Mouse (Mus musculus): ENCODE data around the gene Brd1. TPM values are rescaled to one million over a fixed set of nuclear protein-coding genes. Genes with fewer than 3 reads are reported as not detected.

Gene Brd1
- polyA plus RNA-seq, 1 experiment from 2014 or later = 23.9 TPM

DNA sequence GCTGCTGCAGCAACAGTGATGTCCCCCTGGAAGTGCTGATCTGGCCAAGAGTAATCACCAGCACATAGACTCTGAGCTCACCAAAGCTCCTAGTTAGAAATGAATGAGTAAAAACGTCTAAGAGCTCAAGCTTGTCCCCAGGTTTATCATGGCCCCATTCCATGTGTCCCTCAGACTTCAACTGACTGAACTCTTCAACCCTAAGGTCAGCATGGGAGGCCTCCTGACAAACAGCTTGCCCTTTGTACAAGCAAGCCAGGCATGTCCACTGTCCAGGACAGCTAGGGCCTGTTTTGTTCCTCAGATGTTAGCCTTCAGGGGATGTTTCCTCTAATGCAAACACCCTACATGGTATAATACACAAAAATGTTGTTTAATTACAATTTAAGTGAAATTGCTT, 29.7 kb downstream of the Brd1 start:
- WGBS = 42% methylated on average over 1 of the region's 1 CpGs

DNA sequence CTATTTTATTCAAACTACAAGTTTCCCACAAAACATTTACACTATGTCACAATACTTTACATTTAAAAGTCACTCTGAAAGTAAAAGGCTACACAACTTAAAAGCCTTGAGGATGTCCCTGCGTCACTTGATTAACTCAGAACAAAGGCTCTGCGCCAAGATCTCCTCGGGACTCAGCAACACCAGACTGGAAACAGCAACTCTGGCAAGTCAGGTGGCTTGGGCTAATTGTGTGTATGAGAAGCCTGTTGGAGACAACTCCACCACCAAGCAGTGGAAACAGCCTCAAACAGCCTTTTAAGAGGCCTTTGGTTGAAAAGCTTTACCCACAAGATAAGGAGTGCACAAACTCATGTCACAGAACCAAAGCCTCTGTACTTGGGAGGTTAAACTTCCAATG, 31.5 kb downstream of the Brd1 start:
- H3K27me3 ChIP-seq = no peaks in the 10 kb centered on the region
- H3K9me3 ChIP-seq = no peaks in the 10 kb centered on the region
- H3K27ac ChIP-seq = no peak overlapping the region
- no peak for ATAC-seq (ENCODE audit: insufficient number of reproducible peaks, insufficient read depth, low FRiP score, low TSS enrichment)
- H3K4me1 ChIP-seq = no peaks in the 10 kb centered on the region
- 82% methylated on average over 3 of the region's 3 CpGs for WGBS
- H3K4me2 ChIP-seq (replicated peaks) = no peak overlapping the region
- H3K36me3 ChIP-seq = peaks cover 94% of the 10 kb centered on the region
- no peak overlapping the region for H3K4me3 ChIP-seq
- no peak overlapping the region for H3K9ac ChIP-seq

More for the DNA sequence above, 29.7 kb downstream of the Brd1 start:
- H3K9ac ChIP-seq = no peak overlapping the region
- no peak overlapping the region for H3K4me2 ChIP-seq (replicated peaks)
- no peaks in the 10 kb centered on the region for H3K27me3 ChIP-seq
- H3K9me3 ChIP-seq = no peaks in the 10 kb centered on the region
- no peak for ATAC-seq (ENCODE audit: insufficient number of reproducible peaks, insufficient read depth, low FRiP score, low TSS enrichment)
- no peak overlapping the region for H3K27ac ChIP-seq
- no peaks in the 10 kb centered on the region for H3K4me1 ChIP-seq
- H3K36me3 ChIP-seq = peaks cover 95% of the 10 kb centered on the region
- H3K4me3 ChIP-seq = no peak overlapping the region

- H3K36me3 ChIP-seq = peaks cover 94% of the 10 kb centered on the region
- WGBS = 95% methylated on average over 18 of the region's 18 CpGs
These were observed 33.3 kb downstream of the Brd1 start for GRCm38 (mm10) chr15:88700759-88701158.

GRCm38 (mm10) chr15:88699508-88699907, 34.5 kb downstream of the Brd1 start:
- H3K27ac ChIP-seq = no peak overlapping the region
- no peak for ATAC-seq (ENCODE audit: insufficient number of reproducible peaks, insufficient read depth, low FRiP score, low TSS enrichment)
- H3K9ac ChIP-seq = no peak overlapping the region
- 90% methylated on average over 5 of the region's 5 CpGs for WGBS
- no peak overlapping the region for H3K4me3 ChIP-seq
- no peaks in the 10 kb centered on the region for H3K4me1 ChIP-seq
- no peaks in the 10 kb centered on the region for H3K27me3 ChIP-seq
- peaks cover 95% of the 10 kb centered on the region for H3K36me3 ChIP-seq
- H3K9me3 ChIP-seq = no peaks in the 10 kb centered on the region
- no peak overlapping the region for H3K4me2 ChIP-seq (replicated peaks)

More at GRCm38 (mm10) chr15:88700759-88701158, 33.3 kb downstream of the Brd1 start:
- no peak overlapping the region for H3K27ac ChIP-seq
- H3K27me3 ChIP-seq = no peaks in the 10 kb centered on the region
- no peak overlapping the region for H3K4me2 ChIP-seq (replicated peaks)
- H3K4me3 ChIP-seq = no peak overlapping the region
- no peak overlapping the region for H3K9ac ChIP-seq
- H3K4me1 ChIP-seq = no peaks in the 10 kb centered on the region
- no peaks in the 10 kb centered on the region for H3K9me3 ChIP-seq
- ATAC-seq (ENCODE audit: insufficient number of reproducible peaks, insufficient read depth, low FRiP score, low TSS enrichment) = no peak

GRCm38 (mm10) chr15:88697586-88697985, 36.4 kb downstream of the Brd1 start:
- 91% methylated on average over 5 of the region's 5 CpGs for WGBS
- Histone ChIP-seq H3K4me3 (no peak overlapping the region), H3K4me1 (no peaks in the 10 kb centered on the region), H3K27me3 (no peaks in the 10 kb centered on the region), H3K9ac (no peak overlapping the region), H3K36me3 (peaks cover 87% of the 10 kb centered on the region), H3K4me2 (replicated peaks) (no peak overlapping the region), H3K9me3 (no peaks in the 10 kb centered on the region), H3K27ac (no peak overlapping the region)
- ATAC-seq (ENCODE audit: insufficient number of reproducible peaks, insufficient read depth, low FRiP score, low TSS enrichment) = no peak

GRCm38 (mm10) chr15:88696055-88696454, 38.0 kb downstream of the Brd1 start:
- H3K9ac ChIP-seq = no peak overlapping the region
- no peak overlapping the region for H3K27ac ChIP-seq
- peaks cover 84% of the 10 kb centered on the region for H3K36me3 ChIP-seq
- no peak overlapping the region for H3K4me2 ChIP-seq (replicated peaks)
- H3K9me3 ChIP-seq = no peaks in the 10 kb centered on the region
- H3K4me1 ChIP-seq = no peaks in the 10 kb centered on the region
- WGBS = 95% methylated on average over 7 of the region's 7 CpGs
- H3K4me3 ChIP-seq = no peak overlapping the region
- ATAC-seq (ENCODE audit: insufficient number of reproducible peaks, insufficient read depth, low FRiP score, low TSS enrichment) = no peak
- no peaks in the 10 kb centered on the region for H3K27me3 ChIP-seq

- Histone ChIP-seq H3K9ac (no peak overlapping the region), H3K9me3 (no peaks in the 10 kb centered on the region), H3K27me3 (no peaks in the 10 kb centered on the region), H3K27ac (no peak overlapping the region), H3K4me3 (no peak overlapping the region), H3K4me1 (no peaks in the 10 kb centered on the region), H3K4me2 (replicated peaks) (no peak overlapping the region), H3K36me3 (peaks cover 85% of the 10 kb centered on the region)
- WGBS = 86% methylated on average over 5 of the region's 5 CpGs
- no peak for ATAC-seq (ENCODE audit: insufficient number of reproducible peaks, insufficient read depth, low FRiP score, low TSS enrichment)
These were observed 40.0 kb downstream of the Brd1 start for GRCm38 (mm10) chr15:88694033-88694432.

- H3K9me3 ChIP-seq = no peaks in the 10 kb centered on the region
- no peak overlapping the region for H3K4me3 ChIP-seq
- no peak overlapping the region for H3K9ac ChIP-seq
- H3K4me2 ChIP-seq (replicated peaks) = no peak overlapping the region
- WGBS = 79% methylated on average over 9 of the region's 9 CpGs
- peaks cover 86% of the 10 kb centered on the region for H3K36me3 ChIP-seq
- H3K27ac ChIP-seq = no peak overlapping the region
- no peaks in the 10 kb centered on the region for H3K4me1 ChIP-seq
- H3K27me3 ChIP-seq = no peaks in the 10 kb centered on the region
- ATAC-seq (ENCODE audit: insufficient number of reproducible peaks, insufficient read depth, low FRiP score, low TSS enrichment) = no peak
These were observed 41.3 kb downstream of the Brd1 start for GRCm38 (mm10) chr15:88692720-88693119.

DNA sequence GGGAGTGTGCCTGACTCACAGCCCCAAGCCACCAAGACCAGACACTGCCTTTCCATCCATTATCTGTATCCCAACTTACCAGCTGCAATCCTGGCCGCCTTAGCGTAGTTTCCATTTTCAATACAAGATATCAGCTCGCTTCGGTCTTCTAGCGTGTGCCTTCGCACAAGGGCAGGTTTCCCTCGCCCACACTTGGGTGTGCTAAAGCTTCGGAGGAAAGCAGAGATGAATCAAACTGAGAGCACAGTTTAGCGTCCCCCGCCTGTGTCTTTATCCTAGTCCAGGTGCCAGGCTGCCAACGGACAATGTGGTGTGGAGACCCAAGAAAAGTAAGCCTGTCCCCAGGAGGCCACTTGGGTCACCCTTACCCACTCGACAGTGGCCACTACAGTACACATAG, 42.9 kb downstream of the Brd1 start:
- no peaks in the 10 kb centered on the region for H3K9me3 ChIP-seq
- peaks cover 83% of the 10 kb centered on the region for H3K36me3 ChIP-seq

DNA sequence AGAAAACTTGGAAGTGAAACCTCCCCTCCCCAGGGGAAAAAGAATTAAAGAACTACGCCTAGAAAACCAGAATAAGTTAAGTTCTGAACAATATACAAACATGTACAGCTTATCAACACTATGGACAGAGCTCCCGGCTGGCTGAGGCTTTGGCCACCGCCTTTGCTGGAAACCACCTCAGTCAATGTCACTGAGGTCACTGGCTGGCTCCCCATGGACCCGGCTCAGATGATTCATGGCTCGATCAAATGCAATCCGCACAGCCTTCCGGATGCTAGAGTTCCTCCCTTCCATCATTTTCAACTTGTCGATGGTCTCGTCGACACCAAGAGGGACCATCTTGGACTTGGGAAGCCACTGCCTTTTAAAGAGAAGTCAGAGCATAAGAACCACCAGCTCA, 45.9 kb downstream of the Brd1 start:
- Histone ChIP-seq H3K4me2 (replicated peaks) (no peak overlapping the region), H3K9ac (no peak overlapping the region), H3K4me1 (no peaks in the 10 kb centered on the region), H3K27ac (no peak overlapping the region), H3K36me3 (peaks cover 69% of the 10 kb centered on the region), H3K4me3 (no peak overlapping the region), H3K9me3 (no peaks in the 10 kb centered on the region), H3K27me3 (no peaks in the 10 kb centered on the region)
- WGBS = 93% methylated on average over 10 of the region's 10 CpGs
- ATAC-seq (ENCODE audit: insufficient number of reproducible peaks, insufficient read depth, low FRiP score, low TSS enrichment) = no peak

More for the DNA sequence above, 42.9 kb downstream of the Brd1 start:
- Histone ChIP-seq H3K4me2 (replicated peaks) (no peak overlapping the region), H3K9ac (no peak overlapping the region), H3K27ac (no peak overlapping the region), H3K27me3 (no peaks in the 10 kb centered on the region), H3K4me1 (no peaks in the 10 kb centered on the region), H3K4me3 (no peak overlapping the region)
- WGBS = 95% methylated on average over 12 of the region's 12 CpGs
- ATAC-seq (ENCODE audit: insufficient number of reproducible peaks, insufficient read depth, low FRiP score, low TSS enrichment) = no peak

DNA sequence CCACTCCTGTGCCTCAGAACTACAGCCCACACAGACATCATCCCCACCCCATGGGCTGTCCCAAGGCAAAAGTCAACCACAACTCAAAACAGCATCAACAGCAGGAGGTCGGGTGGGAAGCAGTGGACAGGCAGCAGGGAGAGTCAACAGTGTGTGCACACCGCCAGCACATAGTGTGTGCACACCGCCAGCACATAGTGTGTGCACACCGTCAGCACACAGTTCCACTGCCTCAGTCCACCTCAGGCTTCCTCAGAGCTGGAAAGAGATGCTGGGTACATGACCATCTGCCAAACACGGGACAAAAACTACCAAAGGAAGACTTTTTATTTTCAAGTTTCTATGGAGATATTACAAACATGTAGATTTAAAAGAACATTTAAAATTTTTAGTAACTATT, 47.3 kb downstream of the Brd1 start:
- Histone ChIP-seq H3K27me3 (no peaks in the 10 kb centered on the region), H3K36me3 (peaks cover 63% of the 10 kb centered on the region), H3K9me3 (no peaks in the 10 kb centered on the region), H3K4me3 (no peak overlapping the region), H3K9ac (no peak overlapping the region), H3K4me2 (replicated peaks) (no peak overlapping the region), H3K27ac (no peak overlapping the region), H3K4me1 (no peaks in the 10 kb centered on the region)
- ATAC-seq (ENCODE audit: insufficient number of reproducible peaks, insufficient read depth, low FRiP score, low TSS enrichment) = no peak
- 86% methylated on average over 5 of the region's 5 CpGs for WGBS

DNA sequence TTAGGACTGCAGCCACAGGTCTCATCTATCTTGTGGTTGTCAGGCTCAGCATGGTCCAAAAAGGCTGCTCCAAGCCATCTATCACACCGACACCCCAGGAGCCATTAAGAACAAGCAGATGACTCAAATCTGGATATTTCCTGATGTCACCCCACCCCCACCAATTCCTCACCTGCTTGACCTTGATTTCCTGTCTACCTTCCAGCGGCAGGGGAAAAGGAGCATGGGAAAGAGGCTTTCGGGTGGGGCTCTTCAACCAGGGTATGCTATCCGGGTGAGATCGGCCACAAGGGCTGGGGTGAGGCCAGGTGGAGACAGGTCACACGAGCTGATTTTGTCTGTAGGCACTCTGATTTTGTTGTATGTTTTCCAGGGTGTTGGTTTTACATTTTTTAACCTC, 50.0 kb downstream of the Brd1 start:
- H3K9me3 ChIP-seq = no peaks in the 10 kb centered on the region
- H3K27me3 ChIP-seq = no peaks in the 10 kb centered on the region
- H3K4me2 ChIP-seq (replicated peaks) = no peak overlapping the region
- ATAC-seq (ENCODE audit: insufficient number of reproducible peaks, insufficient read depth, low FRiP score, low TSS enrichment) = no peak
- no peak overlapping the region for H3K27ac ChIP-seq
- WGBS = 84% methylated on average over 6 of the region's 6 CpGs
- H3K9ac ChIP-seq = no peak overlapping the region
- no peak overlapping the region for H3K4me3 ChIP-seq
- H3K4me1 ChIP-seq = no peaks in the 10 kb centered on the region
- peaks cover 37% of the 10 kb centered on the region for H3K36me3 ChIP-seq

DNA sequence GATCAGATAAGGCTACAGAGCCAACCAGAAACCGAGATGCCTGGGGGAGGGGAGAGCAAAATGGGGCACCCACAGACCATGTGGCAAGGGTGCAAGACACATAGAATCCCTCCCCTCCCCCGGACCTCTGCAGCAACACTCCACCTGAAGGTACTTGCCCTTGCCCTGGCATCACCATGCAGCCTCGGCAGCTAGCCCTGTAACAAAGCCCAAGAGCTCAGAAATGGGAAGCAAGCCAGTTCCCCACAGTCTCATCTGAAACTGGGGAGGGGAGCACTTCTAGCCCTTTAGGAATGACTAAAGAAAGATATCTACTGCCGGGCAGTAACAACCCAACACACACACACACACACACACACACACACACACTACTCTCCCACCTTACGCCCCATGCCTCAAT, 53.1 kb downstream of the Brd1 start:
- H3K27me3 ChIP-seq = no peaks in the 10 kb centered on the region
- no peaks in the 10 kb centered on the region for H3K4me1 ChIP-seq
- no peaks in the 10 kb centered on the region for H3K9me3 ChIP-seq
- H3K9ac ChIP-seq = no peak overlapping the region
- 79% methylated on average over 5 of the region's 5 CpGs for WGBS
- H3K36me3 ChIP-seq = peaks cover 11% of the 10 kb centered on the region
- ATAC-seq (ENCODE audit: insufficient number of reproducible peaks, insufficient read depth, low FRiP score, low TSS enrichment) = no peak
- H3K27ac ChIP-seq = no peak overlapping the region
- no peak overlapping the region for H3K4me3 ChIP-seq
- no peak overlapping the region for H3K4me2 ChIP-seq (replicated peaks)
